Mouse (Mus musculus) limb, embryonic 12.5 days (tissue): ENCODE results near the gene Cep112. TPM values are rescaled to one million over a fixed set of nuclear protein-coding genes. Genes with fewer than 3 reads are reported as not detected.

Experiments used
- ATAC-seq: fragments of 200-750 bp; cut with Nextera tagmentation; 2 replicates; pipeline ENCODE4 v1.8.0; 2017; ENCODE audit warnings: low read depth, moderate TSS enrichment; ENCODE audit not compliant: insufficient number of reproducible peaks, insufficient read depth, low FRiP score, low TSS enrichment
- H3K27ac ChIP-seq: fragments of 300-500 bp; sonication (generic); 2 replicates; pipeline ENCODE4 v1.5.1; 2016; ENCODE audit warnings: mild to moderate bottlenecking, moderate library complexity
- H3K27me3 ChIP-seq: fragments of 300-500 bp; sonication (generic); 2 replicates; pipeline ENCODE4 v1.6.1; 2016; ENCODE audit warnings: mild to moderate bottlenecking, moderate library complexity
- H3K36me3 ChIP-seq: fragments of 300-500 bp; sonication (generic); 2 replicates; pipeline ENCODE4 v1.6.1; 2016; ENCODE audit warnings: mild to moderate bottlenecking, moderate library complexity
- H3K4me1 ChIP-seq: fragments of 300-500 bp; sonication (generic); replicated peaks from 2 replicates; pipeline ENCODE4 v1.6.1; 2016
- H3K4me2 ChIP-seq: fragments of 300-500 bp; sonication (generic); 2 replicates; pipeline ENCODE4 v1.6.1; 2016; ENCODE audit warnings: mild to moderate bottlenecking, moderate library complexity
- H3K4me3 ChIP-seq: fragments of 300-500 bp; sonication (generic); replicated peaks from 2 replicates; pipeline ENCODE4 v1.5.1; 2016; ENCODE audit warnings: mild to moderate bottlenecking
- H3K9ac ChIP-seq: fragments of 300-500 bp; sonication (generic); replicated peaks from 2 replicates; pipeline ENCODE4 v1.6.1; 2016; ENCODE audit warnings: mild to moderate bottlenecking, moderate library complexity
- H3K9me3 ChIP-seq: fragments of 300-500 bp; sonication (generic); 2 replicates; pipeline ENCODE4 v1.6.1; 2016; ENCODE audit warnings: mild to moderate bottlenecking, moderate library complexity
- WGBS: fragments of 180-500 bp; shearing (Covaris S2); methylation state at CpG from one replicate; pipeline ENCODE4 v1.1.7; 2016; 5-methylcytosine and 5-hydroxymethylcytosine counted together
- polyA plus RNA-seq: library from polyadenylated mRNA; unstranded; fragments of >200 nt; fragmentation: Nextera tagmentation; extraction: Ambion mirVana; gene quantifications from 2 replicates; pipeline ENCODE4 v1.2.1, GENCODE M21; 2016

Gene Cep112
- polyA plus RNA-seq, 1 experiment from 2014 or later, result 17.8 TPM

DNA sequence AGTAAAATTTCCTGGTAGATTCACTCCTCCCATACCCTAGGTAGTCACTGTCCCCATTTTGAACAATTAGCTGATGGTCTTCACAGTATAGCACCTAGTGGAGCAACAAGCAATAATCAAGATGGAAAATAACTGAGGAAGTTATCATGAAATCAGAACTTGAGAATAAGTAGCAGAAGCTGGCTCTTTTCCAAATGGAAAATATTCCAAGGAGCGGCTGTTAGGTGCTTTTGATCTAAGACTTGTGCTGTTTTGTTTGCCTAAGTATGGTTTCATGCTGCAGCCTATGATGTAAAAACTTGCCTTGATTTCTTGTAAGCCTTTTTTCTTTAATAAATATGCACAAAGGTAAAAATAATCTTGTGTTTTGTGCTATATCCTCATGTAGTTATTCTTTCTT lies 107.9 kb downstream of the Cep112 start:
- no peak overlapping the region for H3K4me3 ChIP-seq
- WGBS, result 64% methylated on average over 1 of the region's 1 CpGs
- H3K27me3 ChIP-seq, result no peaks in the 10 kb centered on the region
- H3K4me1 ChIP-seq, result peaks cover 4% of the 10 kb centered on the region
- ATAC-seq, result no peak
- no peak overlapping the region for H3K9ac ChIP-seq
- H3K27ac ChIP-seq, result no peak overlapping the region
- H3K9me3 ChIP-seq, result no peaks in the 10 kb centered on the region
- H3K4me2 ChIP-seq, result no peak overlapping the region
- no peaks in the 10 kb centered on the region for H3K36me3 ChIP-seq

DNA sequence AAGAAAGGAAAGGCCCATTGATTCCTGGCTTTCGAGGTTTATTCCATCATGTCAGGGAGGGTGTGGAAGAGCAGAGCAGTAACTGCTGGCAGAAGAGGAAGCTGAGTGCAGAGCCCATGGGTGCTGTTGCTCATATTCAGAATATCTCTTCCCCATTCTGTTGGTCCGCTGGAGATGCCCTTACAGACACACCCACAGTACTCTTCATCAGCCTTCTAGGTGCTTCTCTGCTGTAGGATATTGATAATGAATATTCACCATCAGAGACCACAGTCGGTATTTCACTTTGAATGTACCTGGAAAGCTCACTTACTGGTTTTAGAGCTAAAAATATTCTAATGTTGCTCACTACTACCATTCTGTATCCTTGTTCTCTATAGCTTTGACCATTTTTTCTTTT lies 109.0 kb downstream of the Cep112 start:
- Histone ChIP-seq H3K4me3 (no peak overlapping the region), H3K36me3 (no peaks in the 10 kb centered on the region), H3K27ac (no peak overlapping the region), H3K4me2 (no peak overlapping the region), H3K4me1 (no peaks in the 10 kb centered on the region), H3K27me3 (no peaks in the 10 kb centered on the region), H3K9ac (no peak overlapping the region), H3K9me3 (no peaks in the 10 kb centered on the region)
- WGBS, result 93% methylated on average over 3 of the region's 3 CpGs
- no peak for ATAC-seq

DNA sequence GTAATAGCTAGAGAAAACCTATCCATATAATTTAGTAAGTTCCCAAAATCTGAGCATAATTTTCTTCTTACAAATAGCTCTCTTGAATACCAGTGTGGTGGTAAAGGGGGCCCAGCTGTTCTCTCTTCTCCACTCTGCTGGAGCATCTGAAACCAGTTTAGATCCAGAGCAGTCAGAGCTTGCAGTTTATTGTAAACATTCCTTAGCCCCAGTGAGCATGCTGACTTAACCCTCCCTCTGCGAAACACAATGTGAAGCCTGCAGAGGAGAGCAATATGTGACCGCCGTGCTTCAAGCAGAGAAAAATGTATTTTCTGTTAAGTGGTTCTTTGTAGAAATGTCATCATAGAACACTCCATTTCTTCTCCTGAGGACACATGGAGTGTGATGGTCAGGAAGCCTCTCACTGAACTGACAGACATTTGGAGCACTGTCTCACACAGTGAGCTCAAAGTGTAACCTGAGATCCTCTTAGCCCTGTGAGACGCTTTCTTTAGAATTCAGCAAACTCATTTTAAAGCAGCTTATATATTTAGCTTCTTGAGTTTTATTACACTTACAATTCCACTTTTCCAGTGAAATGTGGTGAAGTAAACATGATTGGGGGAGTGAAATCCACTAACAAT lies 128.1 kb downstream of the Cep112 start:
- peak; percentile 81; the same call in 1 of the 2 replicates for ATAC-seq

GRCm38 (mm10) chr11:108553881-108554280 lies 128.9 kb downstream of the Cep112 start:
- ATAC-seq, result no peak
- 66% methylated on average over 1 of the region's 1 CpGs for WGBS
- Histone ChIP-seq H3K27ac (no peak overlapping the region; the same call in 1 of the 2 replicates), H3K36me3 (no peaks in the 10 kb centered on the region), H3K27me3 (no peaks in the 10 kb centered on the region), H3K4me3 (no peak overlapping the region), H3K4me1 (peaks cover 8% of the 10 kb centered on the region; the same call in 1 of the 2 replicates), H3K4me2 (no peak overlapping the region), H3K9ac (no peak overlapping the region), H3K9me3 (no peaks in the 10 kb centered on the region)

More for the DNA sequence above, 128.1 kb downstream of the Cep112 start:
- 4% methylated on average over 4 of the region's 4 CpGs for WGBS
- Histone ChIP-seq H3K9ac (no peak overlapping the region), H3K9me3 (no peaks in the 10 kb centered on the region), H3K4me2 (peak overlapping the region; percentile 44), H3K4me3 (no peak overlapping the region), H3K36me3 (no peaks in the 10 kb centered on the region), H3K27me3 (no peaks in the 10 kb centered on the region), H3K4me1 (peaks cover 8% of the 10 kb centered on the region; the same call in 1 of the 2 replicates), H3K27ac (peak overlapping the region; percentile 80)

GRCm38 (mm10) chr11:108558544-108558943 lies 133.6 kb downstream of the Cep112 start:
- ATAC-seq, result no peak
- H3K9ac ChIP-seq, result no peak overlapping the region
- no peak overlapping the region for H3K4me2 ChIP-seq
- no peaks in the 10 kb centered on the region for H3K27me3 ChIP-seq
- H3K4me1 ChIP-seq, result peaks cover 6% of the 10 kb centered on the region; the same call in 1 of the 2 replicates
- 75% methylated on average over 4 of the region's 4 CpGs for WGBS
- H3K9me3 ChIP-seq, result no peaks in the 10 kb centered on the region
- no peak overlapping the region for H3K4me3 ChIP-seq
- H3K36me3 ChIP-seq, result no peaks in the 10 kb centered on the region
- H3K27ac ChIP-seq, result no peak overlapping the region

- no peak overlapping the region for H3K27ac ChIP-seq
- no peaks in the 10 kb centered on the region for H3K9me3 ChIP-seq
- no peaks in the 10 kb centered on the region for H3K27me3 ChIP-seq
- H3K4me1 ChIP-seq, result peaks cover 5% of the 10 kb centered on the region; the same call in 1 of the 2 replicates
- ATAC-seq, result no peak
- H3K4me3 ChIP-seq, result no peak overlapping the region
- no peak overlapping the region for H3K9ac ChIP-seq
- H3K36me3 ChIP-seq, result no peaks in the 10 kb centered on the region
- H3K4me2 ChIP-seq, result no peak overlapping the region
Measured at GRCm38 (mm10) chr11:108559506-108559905, 134.5 kb downstream of the Cep112 start.

DNA sequence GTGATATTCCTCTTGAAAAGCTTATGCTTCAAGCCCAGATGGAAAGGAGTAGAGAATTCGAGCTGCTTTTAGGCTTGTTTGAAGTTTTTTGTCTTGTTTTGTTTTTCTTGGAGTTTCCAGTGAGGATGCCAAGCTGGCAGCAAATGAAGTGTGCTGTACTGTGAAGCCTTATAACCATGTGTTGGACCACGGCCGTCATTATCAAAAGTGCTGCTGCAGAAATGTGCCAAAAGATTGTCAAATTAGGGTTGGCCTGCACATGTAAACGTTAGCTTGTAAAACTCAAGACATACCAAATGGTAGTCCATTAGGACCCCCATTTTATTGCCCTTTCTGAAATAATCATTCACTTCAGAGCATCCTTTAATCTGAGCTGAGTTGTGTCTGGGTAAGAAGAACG lies 137.1 kb downstream of the Cep112 start:
- Histone ChIP-seq H3K27me3 (no peaks in the 10 kb centered on the region), H3K36me3 (no peaks in the 10 kb centered on the region), H3K27ac (no peak overlapping the region), H3K9ac (no peak overlapping the region), H3K4me1 (peaks cover 5% of the 10 kb centered on the region; the same call in 1 of the 2 replicates), H3K9me3 (no peaks in the 10 kb centered on the region), H3K4me3 (no peak overlapping the region), H3K4me2 (no peak overlapping the region)
- WGBS, result 22% methylated on average over 5 of the region's 5 CpGs
- ATAC-seq, result no peak

GRCm38 (mm10) chr11:108586551-108587184 lies 161.7 kb downstream of the Cep112 start:
- Histone ChIP-seq H3K27ac (peak overlapping the region; percentile 53; the same call in 1 of the 2 replicates), H3K9me3 (no peaks in the 10 kb centered on the region), H3K4me2 (no peak overlapping the region), H3K27me3 (no peaks in the 10 kb centered on the region), H3K4me3 (no peak overlapping the region), H3K9ac (no peak overlapping the region), H3K36me3 (no peaks in the 10 kb centered on the region), H3K4me1 (peaks cover 7% of the 10 kb centered on the region; the same call in 1 of the 2 replicates)
- 19% methylated on average over 7 of the region's 7 CpGs for WGBS
- no peak for ATAC-seq

GRCm38 (mm10) chr11:108593207-108593958 lies 168.4 kb downstream of the Cep112 start:
- Histone ChIP-seq H3K27me3 (no peaks in the 10 kb centered on the region), H3K4me2 (no peak overlapping the region), H3K27ac (no peak overlapping the region), H3K9ac (no peak overlapping the region), H3K4me3 (no peak overlapping the region), H3K9me3 (no peaks in the 10 kb centered on the region), H3K4me1 (no peaks in the 10 kb centered on the region), H3K36me3 (no peaks in the 10 kb centered on the region)
- WGBS, result 71% methylated on average over 5 of the region's 5 CpGs
- ATAC-seq, result no peak

DNA sequence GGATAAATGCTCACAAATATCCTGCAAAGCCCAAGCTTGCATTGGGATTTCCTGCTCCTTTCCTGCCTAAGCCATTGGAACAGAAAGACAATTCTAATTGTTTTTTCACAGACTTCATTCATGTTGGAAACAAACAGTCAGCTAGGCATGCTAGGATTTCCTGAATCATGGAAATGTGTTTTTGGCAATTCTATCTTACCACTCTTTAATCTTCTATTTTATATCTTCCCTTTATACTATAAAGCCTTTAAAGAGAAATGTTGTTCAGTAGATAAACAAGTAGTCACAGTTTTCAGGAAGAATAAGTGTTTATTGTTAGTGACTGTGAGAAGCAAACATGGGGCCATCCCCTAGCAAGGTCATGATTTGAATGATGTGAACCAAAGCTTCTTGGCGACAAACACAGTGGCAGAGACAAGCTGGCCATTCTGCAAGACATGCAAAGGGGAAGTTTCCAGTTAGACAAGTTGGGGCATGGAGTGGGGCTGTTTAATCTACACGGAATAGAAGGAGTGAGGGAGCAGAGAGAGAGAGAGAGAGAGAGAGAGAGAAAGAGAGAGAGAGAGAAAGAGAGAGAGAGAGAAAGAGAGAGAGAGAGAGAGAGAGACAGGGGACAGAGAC lies 169.1 kb downstream of the Cep112 start:
- Histone ChIP-seq H3K27me3 (no peaks in the 10 kb centered on the region), H3K9me3 (no peaks in the 10 kb centered on the region), H3K36me3 (no peaks in the 10 kb centered on the region), H3K9ac (no peak overlapping the region), H3K27ac (no peak overlapping the region), H3K4me3 (no peak overlapping the region), H3K4me1 (no peaks in the 10 kb centered on the region), H3K4me2 (no peak overlapping the region)
- no peak for ATAC-seq
- 69% methylated on average over 2 of the region's 2 CpGs for WGBS

DNA sequence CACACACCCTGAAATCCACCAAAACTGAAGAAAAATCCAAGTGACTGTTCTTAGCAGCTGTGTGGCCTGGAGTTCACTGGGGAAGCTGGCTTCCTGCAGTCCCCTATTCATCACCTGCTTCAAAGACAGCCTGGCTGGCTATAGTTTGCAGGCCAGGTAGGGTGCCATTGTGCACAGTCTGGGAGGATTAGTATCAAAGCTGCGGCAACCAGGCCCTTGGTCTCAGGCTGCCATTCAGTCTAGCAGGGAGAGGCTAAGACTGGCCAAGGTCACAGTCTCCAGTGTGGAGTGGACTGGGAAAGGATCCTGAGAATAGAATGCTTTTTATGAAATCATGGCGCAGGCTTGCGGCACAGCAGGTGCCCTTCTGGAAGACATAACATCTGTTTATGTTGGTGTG lies 180.3 kb downstream of the Cep112 start:
- Histone ChIP-seq H3K4me3 (no peak overlapping the region), H3K36me3 (no peaks in the 10 kb centered on the region), H3K9me3 (no peaks in the 10 kb centered on the region), H3K9ac (no peak overlapping the region), H3K4me2 (no peak overlapping the region), H3K4me1 (0 out of 2 replicates have a peak, but pooled peaks cover 5% of the 10 kb centered on the region), H3K27me3 (no peaks in the 10 kb centered on the region), H3K27ac (peak overlapping the region; percentile 64; the same call in 1 of the 2 replicates)
- ATAC-seq, result no peak
- 42% methylated on average over 3 of the region's 3 CpGs for WGBS
